Mouse (Mus musculus): ENCODE results near the gene Gm4924.

DNA sequence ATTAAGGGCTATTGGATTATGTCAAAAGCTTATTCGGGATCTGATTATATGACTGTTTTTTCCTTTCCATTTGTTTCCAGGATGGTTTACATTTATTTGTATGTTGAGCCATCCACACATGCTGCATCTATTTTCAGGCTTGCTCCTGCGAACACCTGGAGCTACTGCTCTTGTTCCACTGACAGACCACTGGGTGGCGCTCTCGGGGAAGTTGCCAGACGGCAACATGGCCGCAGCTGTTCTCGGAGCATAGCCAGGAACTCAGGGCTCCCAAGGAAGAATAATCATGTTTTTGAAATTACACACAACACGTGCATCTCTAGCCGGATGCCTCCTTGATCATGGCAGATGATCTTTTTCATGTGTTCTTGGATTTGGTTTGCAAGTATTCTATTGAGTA lies 7.9 kb downstream of the Gm4924 start:
- TF ChIP-seq CTCF (IDR thresholded peaks at IDR 0.05; ENCODE audit: extremely low read depth, insufficient read depth, low read length) = no peak
- TF ChIP-seq POLR2A (IDR thresholded peaks at IDR 0.05; ENCODE audit: extremely low read depth, insufficient read depth, low read length) = no peak
